Mouse (Mus musculus): Measurements from ENCODE around the gene Tfam. TPM values are rescaled to one million over a fixed set of nuclear protein-coding genes. Genes with fewer than 3 reads are reported as not detected.

The Tfam gene
- polyA plus RNA-seq, 1 experiment from 2014 or later = 49.7 TPM

- H3K4me2 ChIP-seq (ENCODE audit: low read length) = no peak overlapping the region
- no peak overlapping the region for H3K4me3 ChIP-seq (ENCODE audit: low read depth, low read length)
- H3K9me3 ChIP-seq (replicated peaks; ENCODE audit: control insufficient read depth, low read length, poor library complexity, severe bottlenecking) = no peaks in the 10 kb centered on the region
- no peaks in the 10 kb centered on the region for H3K27me3 ChIP-seq (ENCODE audit: control insufficient read depth, insufficient read depth, low read depth, low read length)
- H3K36me3 ChIP-seq (ENCODE audit: control insufficient read depth, insufficient read depth, low read length) = no peaks in the 10 kb centered on the region
- H3K27ac ChIP-seq (ENCODE audit: low read length) = no peak overlapping the region
- H3K4me1 ChIP-seq (ENCODE audit: control insufficient read depth, insufficient read depth, low read length) = no peaks in the 10 kb centered on the region
- no peak for ATAC-seq
- no peak overlapping the region for H3K9ac ChIP-seq (ENCODE audit: low read depth, low read length)
- 65% methylated on average over 7 of the region's 7 CpGs for WGBS
These were observed 54.6 kb downstream of the Tfam start for GRCm38 (mm10) chr10:71183339-71184031.

GRCm38 (mm10) chr10:71181931-71182330 lies 56.1 kb downstream of the Tfam start:
- ATAC-seq = no peak
- 85% methylated on average over 4 of the region's 4 CpGs for WGBS
- no peaks in the 10 kb centered on the region for H3K36me3 ChIP-seq (ENCODE audit: control insufficient read depth, insufficient read depth, low read length)
- H3K4me3 ChIP-seq (ENCODE audit: low read depth, low read length) = no peak overlapping the region
- H3K27ac ChIP-seq (ENCODE audit: low read length) = no peak overlapping the region
- no peaks in the 10 kb centered on the region for H3K9me3 ChIP-seq (replicated peaks; ENCODE audit: control insufficient read depth, low read length, poor library complexity, severe bottlenecking)
- no peak overlapping the region for H3K9ac ChIP-seq (ENCODE audit: low read depth, low read length)
- H3K4me2 ChIP-seq (ENCODE audit: low read length) = no peak overlapping the region
- H3K4me1 ChIP-seq (ENCODE audit: control insufficient read depth, insufficient read depth, low read length) = no peaks in the 10 kb centered on the region
- H3K27me3 ChIP-seq (ENCODE audit: control insufficient read depth, insufficient read depth, low read depth, low read length) = no peaks in the 10 kb centered on the region

GRCm38 (mm10) chr10:71181091-71181490 lies 57.0 kb downstream of the Tfam start:
- Histone ChIP-seq H3K4me1 (ENCODE audit: control insufficient read depth, insufficient read depth, low read length) (no peaks in the 10 kb centered on the region), H3K4me3 (ENCODE audit: low read depth, low read length) (no peak overlapping the region), H3K27me3 (ENCODE audit: control insufficient read depth, insufficient read depth, low read depth, low read length) (no peaks in the 10 kb centered on the region), H3K9ac (ENCODE audit: low read depth, low read length) (no peak overlapping the region), H3K9me3 (replicated peaks; ENCODE audit: control insufficient read depth, low read length, poor library complexity, severe bottlenecking) (no peaks in the 10 kb centered on the region), H3K36me3 (ENCODE audit: control insufficient read depth, insufficient read depth, low read length) (no peaks in the 10 kb centered on the region), H3K27ac (ENCODE audit: low read length) (no peak overlapping the region), H3K4me2 (ENCODE audit: low read length) (no peak overlapping the region)
- WGBS = 89% methylated on average over 2 of the region's 2 CpGs
- ATAC-seq = no peak

- 72% methylated on average over 2 of the region's 2 CpGs for WGBS
- H3K4me2 ChIP-seq (ENCODE audit: low read length) = no peak overlapping the region
- H3K9ac ChIP-seq (ENCODE audit: low read depth, low read length) = no peak overlapping the region
- H3K4me1 ChIP-seq (ENCODE audit: control insufficient read depth, insufficient read depth, low read length) = no peaks in the 10 kb centered on the region
- no peaks in the 10 kb centered on the region for H3K27me3 ChIP-seq (ENCODE audit: control insufficient read depth, insufficient read depth, low read depth, low read length)
- no peaks in the 10 kb centered on the region for H3K36me3 ChIP-seq (ENCODE audit: control insufficient read depth, insufficient read depth, low read length)
- no peak for ATAC-seq
- no peak overlapping the region for H3K4me3 ChIP-seq (ENCODE audit: low read depth, low read length)
- no peak overlapping the region for H3K27ac ChIP-seq (ENCODE audit: low read length)
- H3K9me3 ChIP-seq (replicated peaks; ENCODE audit: control insufficient read depth, low read length, poor library complexity, severe bottlenecking) = no peaks in the 10 kb centered on the region
These were observed 58.0 kb downstream of the Tfam start for GRCm38 (mm10) chr10:71180057-71180456.

GRCm38 (mm10) chr10:71177201-71177600 lies 60.9 kb downstream of the Tfam start:
- WGBS = 89% methylated on average over 7 of the region's 7 CpGs
- no peaks in the 10 kb centered on the region for H3K36me3 ChIP-seq (ENCODE audit: control insufficient read depth, insufficient read depth, low read length)
- no peak overlapping the region for H3K27ac ChIP-seq (ENCODE audit: low read length)
- no peak overlapping the region for H3K9ac ChIP-seq (ENCODE audit: low read depth, low read length)
- no peak for ATAC-seq
- H3K27me3 ChIP-seq (ENCODE audit: control insufficient read depth, insufficient read depth, low read depth, low read length) = no peaks in the 10 kb centered on the region
- no peak overlapping the region for H3K4me2 ChIP-seq (ENCODE audit: low read length)
- no peaks in the 10 kb centered on the region for H3K9me3 ChIP-seq (replicated peaks; ENCODE audit: control insufficient read depth, low read length, poor library complexity, severe bottlenecking)
- H3K4me3 ChIP-seq (ENCODE audit: low read depth, low read length) = no peak overlapping the region
- H3K4me1 ChIP-seq (ENCODE audit: control insufficient read depth, insufficient read depth, low read length) = no peaks in the 10 kb centered on the region

- 73% methylated on average over 8 of the region's 8 CpGs for WGBS
- no peaks in the 10 kb centered on the region for H3K27me3 ChIP-seq (ENCODE audit: control insufficient read depth, insufficient read depth, low read depth, low read length)
- H3K4me2 ChIP-seq (ENCODE audit: low read length) = no peak overlapping the region
- H3K9ac ChIP-seq (ENCODE audit: low read depth, low read length) = no peak overlapping the region
- no peaks in the 10 kb centered on the region for H3K9me3 ChIP-seq (replicated peaks; ENCODE audit: control insufficient read depth, low read length, poor library complexity, severe bottlenecking)
- H3K4me3 ChIP-seq (ENCODE audit: low read depth, low read length) = no peak overlapping the region
- H3K27ac ChIP-seq (ENCODE audit: low read length) = no peak overlapping the region
- no peaks in the 10 kb centered on the region for H3K4me1 ChIP-seq (ENCODE audit: control insufficient read depth, insufficient read depth, low read length)
- no peaks in the 10 kb centered on the region for H3K36me3 ChIP-seq (ENCODE audit: control insufficient read depth, insufficient read depth, low read length)
- ATAC-seq = no peak
These were observed 61.7 kb downstream of the Tfam start for GRCm38 (mm10) chr10:71176341-71176740.

Other genes with a start within 250 kb of the Tfam start
- 4.3 and 4.5 TPM in 2 replicates for gene Bicc1, start 78.6 kb downstream of the Tfam start, polyA plus RNA-seq (2015; fragmentation: Nextera tagmentation; extraction: Ambion mirVana)
- gene Ube2d1, start 47.0 kb upstream of the Tfam start, polyA plus RNA-seq (2015; fragmentation: Nextera tagmentation; extraction: Ambion mirVana) = 187 and 193 TPM in 2 replicates
- 300 and 325 TPM in 2 replicates for gene Cisd1, start 106.7 kb upstream of the Tfam start, polyA plus RNA-seq (2015; fragmentation: Nextera tagmentation; extraction: Ambion mirVana)
- 16.5 and 19.3 TPM in 2 replicates for gene Ipmk, start 109.5 kb upstream of the Tfam start, polyA plus RNA-seq (2015; fragmentation: Nextera tagmentation; extraction: Ambion mirVana)

All from midbrain, embryonic 16.5 days (tissue).